Mouse (Mus musculus) 3T3-L1 (cell line): ENCODE measurements around the gene Rnf150.

Experiments
- DNase-seq: peaks from one replicate; pipeline ENCODE4 v3.0.0-alpha.2; 2015; ENCODE audit warnings: low read depth, low spot score

Rnf150 gene

DNA sequence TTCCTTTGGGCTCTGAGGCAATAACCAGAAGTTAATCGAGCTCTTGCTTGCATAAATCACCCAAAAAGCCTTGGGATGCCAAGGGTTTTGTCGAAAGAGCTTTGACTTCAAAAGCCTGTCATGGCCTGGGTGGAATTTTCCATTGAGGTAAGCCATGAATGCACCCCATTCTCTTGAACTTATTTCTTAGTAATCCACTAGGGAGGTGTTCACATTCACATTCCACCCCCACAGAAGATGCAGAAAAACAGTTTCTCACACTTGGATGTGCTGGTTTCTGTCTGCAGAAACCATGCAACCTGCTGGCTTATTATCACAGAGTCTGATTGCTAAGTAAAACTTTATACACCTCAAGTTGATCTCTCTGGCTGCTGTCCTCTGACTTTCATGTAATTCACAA lies 148.1 kb downstream of the Rnf150 start:
- no peak for DNase-seq

DNA sequence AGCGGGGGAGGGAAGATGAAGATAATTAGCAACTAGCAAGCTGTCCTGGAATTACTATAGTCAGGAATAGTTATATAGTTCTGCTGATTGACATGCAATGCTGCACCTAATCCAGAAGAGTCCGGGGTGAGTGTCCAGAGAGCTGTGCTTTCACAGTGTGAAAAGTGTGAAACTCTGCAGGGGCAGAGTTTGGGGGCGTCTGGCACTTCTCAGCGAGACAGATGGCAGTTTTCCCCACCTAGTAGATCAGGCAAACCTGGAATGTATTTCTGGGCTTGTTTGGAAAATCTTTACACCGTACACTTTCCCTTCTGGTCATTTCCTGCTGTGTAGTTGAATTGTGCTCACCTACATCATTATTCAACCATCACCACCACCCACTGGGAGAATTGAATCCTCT lies 148.6 kb downstream of the Rnf150 start:
- DNase-seq, result no peak

DNA sequence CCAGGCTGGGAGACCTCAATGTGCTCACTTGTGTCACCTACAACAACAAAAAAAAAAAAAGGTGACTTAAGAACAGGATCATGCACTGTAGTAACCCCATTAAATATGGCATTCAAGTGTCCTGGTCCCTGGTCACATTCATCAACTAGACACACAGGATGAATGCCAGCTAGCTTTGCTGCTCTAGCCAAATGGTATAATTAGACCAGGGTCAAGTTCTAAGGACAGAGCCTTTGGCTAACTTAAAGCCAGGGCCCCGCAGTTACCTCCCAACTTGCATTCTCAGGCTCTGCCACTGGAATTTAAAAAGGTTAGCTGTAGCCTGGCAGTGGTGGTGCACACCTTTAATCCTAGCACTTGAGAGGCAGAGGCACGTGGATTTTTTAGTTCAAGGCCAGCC lies 165.1 kb downstream of the Rnf150 start:
- DNase-seq, result no peak

DNA sequence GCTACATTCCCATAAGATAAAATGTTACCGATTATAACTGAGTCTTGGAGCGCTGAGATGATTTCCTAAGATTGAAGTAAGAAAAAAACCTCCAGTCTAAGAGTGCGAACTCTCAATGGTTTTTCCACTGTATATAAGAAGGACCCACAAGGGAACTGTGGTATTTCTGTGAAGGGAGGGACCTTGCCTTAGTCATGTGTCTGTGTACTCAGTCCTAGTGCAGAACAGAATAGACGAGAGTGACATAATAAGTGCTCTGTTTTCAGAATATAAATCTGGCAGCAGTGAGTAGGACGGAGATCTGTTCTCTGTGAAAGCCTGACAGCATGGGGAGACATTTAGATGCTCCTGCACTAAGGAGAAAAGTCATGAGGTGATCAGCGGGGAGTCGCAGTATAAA lies 169.6 kb downstream of the Rnf150 start:
- no peak for DNase-seq

- DNase-seq, result no peak
Measured at GRCm38 (mm10) chr8:83035141-83035540, 172.0 kb downstream of the Rnf150 start.

- DNase-seq, result no peak
Measured at GRCm38 (mm10) chr8:83036521-83037166, 173.5 kb downstream of the Rnf150 start.

DNA sequence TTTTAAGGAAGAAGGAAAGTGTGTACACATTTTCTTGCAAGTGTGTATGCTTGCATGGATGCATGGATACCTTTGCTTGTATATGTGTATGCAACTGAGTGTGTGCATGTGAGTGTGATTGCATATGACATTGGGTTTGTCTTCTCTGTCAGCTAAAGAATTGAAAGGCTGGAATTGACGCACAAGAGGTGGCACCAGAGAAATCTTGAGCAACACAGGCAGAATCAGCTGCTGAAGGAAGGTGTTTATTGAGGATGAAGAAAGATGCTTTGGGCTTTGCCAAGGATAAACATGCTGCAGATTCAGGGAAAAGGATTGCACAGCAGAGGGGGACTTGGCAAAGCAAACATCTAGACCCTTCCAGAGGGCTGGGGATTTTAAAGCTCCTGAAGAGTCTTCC lies 174.2 kb downstream of the Rnf150 start:
- DNase-seq, result no peak

GRCm38 (mm10) chr8:83038575-83038974 lies 175.4 kb downstream of the Rnf150 start:
- DNase-seq, result no peak

DNA sequence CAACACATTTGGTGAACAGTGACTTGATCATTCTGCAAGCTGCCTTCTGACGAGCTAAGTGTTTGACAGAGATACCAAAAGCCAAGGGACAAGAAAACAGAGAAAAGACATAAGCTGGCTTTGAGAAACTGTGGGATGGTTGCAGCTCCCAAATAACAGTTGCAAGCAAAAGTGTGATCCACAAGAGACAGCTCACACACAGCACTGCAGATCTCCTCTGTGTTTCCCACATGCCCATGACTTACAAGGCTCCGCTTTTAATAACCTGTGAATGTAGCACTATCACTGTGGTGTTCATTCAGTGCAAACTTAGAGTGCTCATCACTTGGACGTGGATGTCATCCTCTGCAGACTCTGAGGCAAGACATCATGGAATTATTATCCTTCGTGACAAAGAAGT lies 178.3 kb downstream of the Rnf150 start:
- DNase-seq, result no peak

DNA sequence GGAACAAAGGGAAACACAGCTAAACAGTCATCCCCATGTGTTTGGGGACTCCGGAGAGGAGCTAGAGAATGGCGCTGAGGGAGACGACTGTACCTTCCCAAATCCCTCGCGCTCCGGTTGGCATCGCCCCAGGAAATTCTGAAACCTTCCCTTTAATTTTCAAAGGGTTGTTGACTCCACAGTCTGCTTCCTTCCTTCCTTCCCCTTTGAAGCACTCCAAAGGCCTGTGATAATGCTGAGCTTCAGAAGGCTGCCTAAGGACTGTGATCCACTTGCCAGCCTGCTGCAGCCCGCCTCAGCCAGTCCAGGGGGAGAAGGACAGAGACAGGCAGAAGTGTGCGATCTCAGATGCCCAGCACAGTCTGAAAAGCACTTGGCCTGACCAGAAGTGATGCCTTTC lies 183.8 kb downstream of the Rnf150 start:
- no peak for DNase-seq

GRCm38 (mm10) chr8:83048527-83048926 lies 185.4 kb downstream of the Rnf150 start:
- DNase-seq, result no peak

DNA sequence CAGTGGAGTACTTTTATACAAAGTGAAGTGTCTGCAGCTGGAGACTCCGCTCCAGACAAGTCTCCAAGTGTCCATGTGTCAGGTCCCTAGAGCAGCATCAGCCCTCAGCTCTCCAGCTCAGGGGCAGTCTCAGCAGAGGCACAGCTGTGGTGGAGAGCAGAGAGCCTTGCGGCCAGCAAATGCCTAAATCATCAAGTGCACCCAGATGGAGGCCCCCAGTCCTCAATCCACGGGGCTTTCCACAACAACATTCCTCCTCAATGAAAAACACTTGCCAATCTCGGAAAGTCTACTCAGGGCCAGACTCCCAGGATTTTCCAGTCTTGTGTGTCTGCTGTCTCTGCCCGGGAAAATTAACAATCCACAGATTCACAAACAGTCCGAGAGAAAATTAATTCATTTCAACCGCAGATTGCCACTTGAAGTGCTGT lies 186.0 kb downstream of the Rnf150 start:
- DNase-seq, result peak; percentile 29

GRCm38 (mm10) chr8:83049616-83050015 lies 186.5 kb downstream of the Rnf150 start:
- no peak for DNase-seq

DNA sequence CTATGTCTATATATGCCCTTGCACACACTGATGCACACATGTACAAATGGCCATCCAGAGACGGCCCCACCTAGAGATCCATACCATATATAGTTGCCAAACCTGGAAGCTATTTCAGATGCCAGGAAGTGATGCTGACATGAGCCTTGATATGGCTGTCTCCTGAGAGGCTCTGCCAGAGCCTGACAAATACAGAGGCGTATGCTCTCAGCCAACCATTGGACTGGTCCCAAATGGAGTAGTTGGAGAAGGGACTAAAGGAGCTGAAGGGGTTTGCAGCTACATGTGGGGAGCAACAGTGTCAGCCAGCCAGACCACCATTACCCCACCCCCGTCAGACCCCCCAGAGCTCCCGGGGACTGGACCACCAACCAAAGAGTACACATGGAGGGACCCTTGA lies 189.7 kb downstream of the Rnf150 start:
- DNase-seq, result no peak

GRCm38 (mm10) chr8:83054801-83055200 lies 191.6 kb downstream of the Rnf150 start:
- DNase-seq, result no peak

GRCm38 (mm10) chr8:83058951-83059350 lies 195.8 kb downstream of the Rnf150 start:
- DNase-seq, result no peak

DNA sequence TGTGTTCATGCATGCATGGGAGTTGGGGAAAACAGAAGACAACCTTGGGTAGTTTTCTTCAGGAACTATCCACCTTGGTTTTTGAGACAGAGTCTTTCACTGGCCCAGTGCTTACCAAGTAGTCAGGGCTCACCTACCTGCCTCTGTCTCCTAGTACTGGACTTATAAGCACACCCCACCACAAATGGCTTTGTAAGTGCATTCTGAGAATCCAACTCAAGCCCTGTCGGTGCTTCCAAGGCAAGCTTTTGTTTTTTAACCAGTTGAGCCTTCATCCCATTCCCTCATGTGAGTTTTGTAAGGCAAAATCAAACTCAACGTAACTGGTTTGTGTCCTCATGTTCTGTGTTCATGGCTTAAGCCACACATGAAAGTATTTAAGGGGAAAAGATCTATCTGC lies 196.9 kb downstream of the Rnf150 start:
- no peak for DNase-seq

GRCm38 (mm10) chr8:83061257-83061656 lies 198.1 kb downstream of the Rnf150 start:
- no peak for DNase-seq

GRCm38 (mm10) chr8:83061873-83062272 lies 198.7 kb downstream of the Rnf150 start:
- DNase-seq, result no peak

GRCm38 (mm10) chr8:83062276-83062675 lies 199.1 kb downstream of the Rnf150 start:
- DNase-seq, result no peak

- DNase-seq, result no peak
Measured at GRCm38 (mm10) chr8:83064096-83064495, 200.9 kb downstream of the Rnf150 start.

DNA sequence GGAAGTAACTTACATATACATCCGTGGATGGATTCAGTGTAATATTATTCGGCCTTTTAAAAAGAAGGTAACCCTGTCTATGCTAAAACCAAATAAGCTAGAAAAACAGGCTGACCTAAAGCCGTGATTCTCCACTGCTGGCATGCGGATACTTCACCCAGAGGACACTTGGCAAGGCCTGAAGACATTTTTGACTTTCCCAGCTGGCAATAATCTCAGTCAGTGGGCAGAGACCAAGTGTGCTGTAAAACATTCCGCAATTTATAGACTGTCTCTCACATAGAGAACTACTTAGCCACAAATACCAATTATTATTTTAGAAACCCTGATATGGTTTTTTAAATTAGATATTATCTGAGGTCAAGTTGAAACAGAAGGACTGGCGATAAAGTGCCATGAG lies 202.9 kb downstream of the Rnf150 start:
- DNase-seq, result no peak

GRCm38 (mm10) chr8:83066846-83067245 lies 203.7 kb downstream of the Rnf150 start:
- DNase-seq, result no peak

DNA sequence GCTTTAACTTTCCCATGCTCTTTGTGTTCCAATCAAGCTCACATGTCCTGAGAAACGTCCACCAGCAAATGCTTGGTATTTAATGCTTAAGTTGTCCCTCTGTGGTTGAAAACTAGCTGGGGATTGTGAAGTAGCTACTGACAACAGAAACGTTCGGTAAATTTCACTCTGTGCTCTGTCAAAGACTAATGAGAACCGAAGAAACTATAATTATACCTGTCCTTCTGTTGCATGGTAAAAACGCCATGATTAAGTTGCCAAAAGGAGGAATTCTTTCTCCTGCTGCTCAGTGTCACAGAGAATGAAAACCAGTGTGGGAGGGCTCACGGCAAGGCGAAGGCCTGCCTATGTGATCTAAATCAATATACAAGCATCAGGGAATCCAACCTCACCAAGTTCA lies 204.8 kb downstream of the Rnf150 start:
- DNase-seq, result no peak
